Mouse (Mus musculus) B cell, adult 67 days (primary cell): Measurements from ENCODE around the gene Fsd1. TPM values are rescaled to one million over a fixed set of nuclear protein-coding genes. Genes with fewer than 3 reads are reported as not detected.

Source experiments
- total RNA-seq, 2 experiments: library from RNA; stranded (reverse); gene quantifications; 4 replicates each; pipeline ENCODE4 v1.2.4; 2023

The Fsd1 gene
- not detected for total RNA-seq

DNA sequence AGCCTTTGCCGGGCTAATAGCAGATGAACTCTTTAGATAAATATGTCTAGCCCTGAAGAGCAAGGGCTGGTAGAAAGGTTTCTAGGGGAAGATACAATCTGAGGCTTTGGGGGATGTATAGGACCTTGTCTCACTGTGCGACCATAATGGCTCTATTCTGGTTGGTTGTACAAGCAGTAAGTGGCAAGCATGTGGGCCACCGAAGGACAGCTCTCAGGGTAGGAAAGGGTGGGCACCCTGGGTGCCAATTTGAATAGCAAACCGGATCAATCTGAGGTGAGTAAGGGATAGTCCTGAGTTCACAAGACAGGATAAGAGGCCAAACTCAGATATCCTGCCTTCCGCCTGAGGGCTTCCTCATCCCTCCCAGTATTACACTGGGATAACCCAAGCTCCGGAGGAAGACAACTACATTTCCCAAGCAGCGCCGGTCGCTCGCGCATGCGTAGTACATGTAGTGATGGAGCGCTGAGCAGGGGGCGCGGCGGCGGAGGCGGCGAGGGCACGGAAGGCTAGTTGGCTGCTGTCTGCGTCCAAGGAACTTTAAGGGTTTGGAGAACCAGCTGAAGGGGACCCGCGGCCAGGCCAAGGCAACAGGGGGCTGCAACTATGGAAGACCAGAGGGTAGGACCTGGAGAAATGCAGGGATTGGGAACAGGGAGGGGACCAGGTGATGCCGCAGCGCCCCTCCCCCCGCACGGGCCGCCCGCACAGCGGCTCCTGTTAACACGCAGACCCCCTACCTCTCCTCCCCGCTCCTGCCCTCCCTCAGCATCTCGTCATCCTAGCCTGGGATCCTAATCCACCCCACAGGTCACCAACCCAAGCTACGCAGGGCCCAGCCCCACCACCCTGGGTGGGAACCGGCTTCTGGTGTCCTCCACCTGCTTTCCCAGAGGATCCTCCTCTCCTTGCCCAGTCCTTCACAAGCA lies at the start of gene Fsd1:
TSS of gene Fsd1 (plus strand) at position 480 of the 932 bp plus-strand sequence.

GRCm38 (mm10) chr17:55949400-55949799 lies 36.9 kb upstream of the Fsd1 start, which contains the start of gene Zfp119b:
Gene Zfp119b (minus strand): TSS chr17:55949500.

GRCm38 (mm10) chr17:55952447-55953027 lies 33.8 kb upstream of the Fsd1 start, which contains the start of gene Ebi3:
Gene Ebi3 (plus strand): TSS chr17:55952640.

GRCm38 (mm10) chr17:55958918-55959728 lies 27.2 kb upstream of the Fsd1 start, which contains the start of gene Yju2:
Gene Yju2 (plus strand): TSS chr17:55959099.

GRCm38 (mm10) chr17:55969966-55970891 lies 16.1 kb upstream of the Fsd1 start, which contains the start of gene Shd:
Gene Shd (plus strand): TSS chr17:55970467.

DNA sequence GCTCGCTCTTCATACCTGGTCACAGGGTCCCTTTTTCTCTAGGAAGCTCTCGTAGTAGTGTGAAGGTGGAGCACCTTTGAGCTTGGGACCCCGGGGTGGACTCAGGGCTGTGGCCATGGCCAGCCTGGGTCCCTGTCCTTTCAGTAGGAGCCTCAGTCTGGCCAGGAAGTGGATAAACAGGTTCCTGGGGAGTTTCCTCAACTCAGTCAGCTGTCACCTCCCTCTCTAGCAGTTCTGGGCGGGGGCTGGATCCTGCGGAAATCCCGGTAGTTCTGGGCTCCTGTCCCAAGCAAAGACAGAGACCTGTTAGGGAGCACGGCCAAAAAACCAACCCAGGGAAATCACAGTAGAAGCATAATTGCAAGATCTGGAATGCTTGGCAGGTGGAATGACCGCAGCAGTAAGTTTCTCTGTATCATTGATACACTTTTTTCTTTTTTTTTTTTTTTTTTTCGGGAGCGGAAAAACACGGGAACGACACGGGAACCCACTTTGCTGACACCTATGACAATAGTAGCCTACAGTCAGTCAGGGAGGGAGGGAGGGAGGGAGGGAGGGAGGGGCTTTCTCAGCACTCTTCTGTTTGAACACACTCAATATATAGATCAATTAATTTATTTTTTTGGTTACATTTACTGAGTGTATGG lies 19.2 kb downstream of the Fsd1 start, which contains the start of the genes Stap2 and Mpnd:
TSS of gene Stap2 (minus strand) at position 170 of the 647 bp plus-strand sequence.
TSS of gene Mpnd (plus strand) at position 297 of the 647 bp plus-strand sequence.

DNA sequence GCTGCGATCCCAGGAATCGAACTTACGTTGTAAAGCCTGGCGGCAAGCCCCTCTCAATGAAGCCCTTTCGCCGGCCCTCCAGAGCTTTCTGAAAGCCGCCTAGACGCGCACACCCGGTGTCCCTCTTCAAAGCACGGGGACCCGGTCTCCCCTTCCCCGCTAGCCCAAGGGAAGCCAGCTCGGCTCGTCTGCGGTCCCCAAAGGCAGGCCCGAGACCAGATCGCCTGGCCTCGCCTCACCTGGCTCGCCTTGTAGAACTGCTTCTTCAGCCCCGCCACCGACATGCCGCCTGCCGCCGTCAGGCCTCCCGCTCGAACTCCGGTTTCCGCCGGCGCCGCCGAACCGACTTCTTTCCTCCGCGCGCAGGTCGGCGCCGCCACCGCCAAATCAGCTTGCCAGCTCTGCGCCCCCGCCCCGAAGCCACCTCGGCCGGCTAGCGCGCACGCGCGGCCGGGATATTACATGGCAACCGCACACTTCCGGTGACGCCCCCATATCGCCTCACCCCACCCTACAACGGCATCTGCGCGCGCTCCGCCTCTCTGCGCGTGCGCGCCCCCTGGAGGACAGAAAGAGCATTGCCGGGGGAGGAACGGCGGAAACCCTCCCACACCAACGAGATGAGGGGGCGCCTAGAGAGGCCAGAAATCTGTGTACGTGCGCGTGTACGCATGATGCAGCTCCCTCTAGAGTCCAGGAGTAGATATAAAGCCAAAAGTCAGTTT lies 50.0 kb downstream of the Fsd1 start, which contains the start of gene Sh3gl1:
TSS of gene Sh3gl1 (minus strand) at position 460 of the 725 bp plus-strand sequence.

DNA sequence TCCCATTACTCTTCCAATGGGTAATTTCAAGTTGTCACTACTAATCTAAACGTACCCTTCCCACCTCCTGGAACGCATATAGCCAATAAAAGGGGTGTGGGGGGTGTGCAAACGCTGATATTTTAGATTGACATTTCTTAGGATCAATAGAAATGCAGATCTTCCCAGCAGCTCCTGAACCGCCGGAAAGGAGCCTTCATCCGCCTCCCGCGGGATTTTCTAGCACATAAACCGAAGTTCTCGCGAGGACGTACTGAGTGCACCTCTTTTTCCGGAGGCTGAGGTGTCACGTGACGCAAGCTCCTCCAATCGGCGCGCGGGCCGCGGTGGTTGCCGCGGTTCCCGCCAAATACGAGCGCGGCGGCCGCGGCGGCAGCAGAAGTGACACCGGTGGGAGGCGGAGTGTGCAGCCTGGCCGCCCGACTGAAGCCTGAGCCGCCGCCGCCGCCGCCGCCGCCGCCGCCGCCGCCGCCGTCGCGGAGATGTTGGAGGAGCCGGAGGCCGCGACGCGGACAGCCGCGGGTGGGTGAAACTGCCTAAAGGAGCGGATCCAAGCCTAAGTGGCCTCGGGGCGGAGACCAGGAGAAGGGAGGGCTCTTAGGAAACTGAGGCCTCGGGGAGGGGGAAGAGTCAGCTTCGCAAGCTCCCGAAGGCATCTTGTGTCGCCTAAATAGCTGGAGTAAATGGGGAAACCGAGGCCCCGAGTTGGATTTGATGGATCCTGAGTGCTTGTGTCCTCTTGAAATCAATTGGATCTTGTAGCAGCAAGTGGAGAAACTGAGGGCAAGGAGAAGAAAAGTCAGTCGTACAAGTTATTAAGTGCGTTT lies 53.9 kb downstream of the Fsd1 start, which contains the start of gene Chaf1a:
TSS of gene Chaf1a (plus strand) at position 410 of the 827 bp plus-strand sequence.

Other genes starting within 250 kb of the Fsd1 start
- 1 to 10 TPM in 1 of 2 experiments, under 1 TPM in 1; 0.47 to 1.6 TPM for gene Adgre4, start 236.5 kb upstream of the Fsd1 start, total RNA-seq
- 10 to 100 TPM; 10.6 to 15.7 TPM for gene Zfp119a, start 107.6 kb upstream of the Fsd1 start, total RNA-seq
- gene Zfp959, start 94.4 kb upstream of the Fsd1 start, total RNA-seq = 10 to 100 TPM; 22.5 to 26.0 TPM
- gene Zfp119b, start 37.0 kb upstream of the Fsd1 start, total RNA-seq = 1 to 10 TPM; 5.8 to 7.4 TPM
- 10 to 100 TPM; 14.8 to 16.0 TPM for gene Ebi3, start 33.9 kb upstream of the Fsd1 start, total RNA-seq
- 10 to 100 TPM; 50.3 to 58.0 TPM for gene Yju2, start 27.4 kb upstream of the Fsd1 start, total RNA-seq
- gene Shd, start 16.0 kb upstream of the Fsd1 start, total RNA-seq = 1 to 10 TPM; 1.6 to 5.1 TPM
- gene Stap2, start 19.1 kb downstream of the Fsd1 start, total RNA-seq = under 1 TPM; 0.44 to 0.50 TPM
- 10 to 100 TPM; 62.8 to 82.7 TPM for gene Mpnd, start 19.2 kb downstream of the Fsd1 start, total RNA-seq
- gene Sh3gl1, start 50.1 kb downstream of the Fsd1 start, total RNA-seq = 100 to 1,000 TPM in 1 of 2 experiments, 10 to 100 TPM in 1; 90.7 to 101 TPM
- gene Chaf1a, start 53.9 kb downstream of the Fsd1 start, total RNA-seq = 1 to 10 TPM; 2.9 to 3.3 TPM
- gene Ubxn6, start 88.5 kb downstream of the Fsd1 start, total RNA-seq = 10 to 100 TPM; 55.0 to 65.0 TPM
- 100 to 1,000 TPM; 121 to 127 TPM for gene Hdgfl2, start 93.1 kb downstream of the Fsd1 start, total RNA-seq
- gene Plin4, start 123.3 kb downstream of the Fsd1 start, total RNA-seq = not detected
- not detected for gene Plin5, start 131.1 kb downstream of the Fsd1 start, total RNA-seq
- not detected for gene Lrg1, start 135.5 kb downstream of the Fsd1 start, total RNA-seq
- under 1 TPM; 0.87 to 0.92 TPM for gene Sema6b, start 153.8 kb downstream of the Fsd1 start, total RNA-seq
- under 1 TPM; 0.33 to 0.46 TPM for gene Tnfaip8l1, start 176.0 kb downstream of the Fsd1 start, total RNA-seq
- gene Mydgf, start 197.4 kb downstream of the Fsd1 start, total RNA-seq = 10 to 100 TPM; 45.9 to 46.6 TPM
- 10 to 100 TPM; 53.3 to 54.6 TPM for gene Dpp9, start 232.4 kb downstream of the Fsd1 start, total RNA-seq